Mouse (Mus musculus) myocyte (in vitro differentiated cells): ENCODE data around the gene Atl3. TPM values are rescaled to one million over a fixed set of nuclear protein-coding genes. Genes with fewer than 3 reads are reported as not detected.

Experiments
- H3K27me3 ChIP-seq: one replicate; pipeline ENCODE4 v1.6.1; 2011; ENCODE audit not compliant: control insufficient read depth, insufficient read depth, insufficient read length
- H3K36me3 ChIP-seq: one replicate; pipeline ENCODE4 v1.6.1; 2011; ENCODE audit not compliant: control insufficient read depth, insufficient read depth
- H3K4me2 ChIP-seq: one replicate; pipeline ENCODE4 v1.6.1; 2011; ENCODE audit warnings: low read depth, control low read depth
- H3K4me3 ChIP-seq: one replicate; pipeline ENCODE4 v1.5.1; 2011; ENCODE audit warnings: mild to moderate bottlenecking, control low read depth, moderate library complexity
- H3K79me2 ChIP-seq: one replicate; pipeline ENCODE4 v1.6.1; 2011; ENCODE audit not compliant: control insufficient read depth, insufficient read depth
- H3ac ChIP-seq: one replicate; pipeline ENCODE4 v1.6.1; 2011; ENCODE audit not compliant: control insufficient read depth, insufficient read length
- CEBPB ChIP-seq: IDR thresholded peaks from 2 replicates; pipeline ENCODE4 v1.6.1; 2011; ENCODE audit warnings: mild to moderate bottlenecking, moderate library complexity; ENCODE audit not compliant: poor library complexity, insufficient read depth, severe bottlenecking
- E2F4 ChIP-seq: IDR thresholded peaks from one replicate; pipeline ENCODE4 v1.6.1; 2011; ENCODE audit warnings: mild to moderate bottlenecking, control low read depth, moderate library complexity; ENCODE audit not compliant: insufficient read depth
- MAX ChIP-seq: IDR thresholded peaks from one replicate; pipeline ENCODE4 v1.6.1; 2011; ENCODE audit warnings: low read depth, mild to moderate bottlenecking, control low read depth
- MYOD1 ChIP-seq, 3 experiments: IDR thresholded peaks; one replicate each; pipeline ENCODE4 v1.6.1; 2011; ENCODE audit warnings: control low read depth in 2 of 3, low read depth in 2 of 3, mild to moderate bottlenecking in 2 of 3, moderate library complexity in 1 of 3; ENCODE audit not compliant: insufficient read length in 2 of 3, control insufficient read depth in 1 of 3
- MYOG ChIP-seq, 3 experiments: IDR thresholded peaks; one replicate each; pipeline ENCODE4 v1.6.1; 2011; ENCODE audit warnings: control low read depth in 2 of 3, low read depth in 2 of 3, mild to moderate bottlenecking in 2 of 3; ENCODE audit not compliant: insufficient read length in 2 of 3, control insufficient read depth in 1 of 3, insufficient read depth in 1 of 3
- POLR2A ChIP-seq: IDR thresholded peaks from one replicate; pipeline ENCODE4 v1.6.1; 2011; ENCODE audit warnings: low read depth, mild to moderate bottlenecking, control low read depth, moderate library complexity; ENCODE audit not compliant: insufficient read length
- POLR2AphosphoS2 ChIP-seq: IDR thresholded peaks from one replicate; pipeline ENCODE4 v1.6.1; 2011; ENCODE audit warnings: low read depth, control low read depth; ENCODE audit not compliant: insufficient read length
- REST ChIP-seq: IDR thresholded peaks from one replicate; pipeline ENCODE4 v1.6.1; 2011; ENCODE audit warnings: mild to moderate bottlenecking, control low read depth, moderate library complexity; ENCODE audit not compliant: insufficient read depth, insufficient read length
- SRF ChIP-seq: IDR thresholded peaks from one replicate; pipeline ENCODE4 v1.6.1; 2011; ENCODE audit warnings: low read depth; ENCODE audit not compliant: control insufficient read depth, insufficient read length
- TCF12 ChIP-seq: IDR thresholded peaks from one replicate; pipeline ENCODE4 v1.6.1; 2011; ENCODE audit warnings: mild to moderate bottlenecking, control low read depth; ENCODE audit not compliant: poor library complexity, insufficient read depth, severe bottlenecking
- TCF3 ChIP-seq: IDR thresholded peaks from one replicate; pipeline ENCODE4 v1.6.1; 2011; ENCODE audit warnings: low read depth, control low read depth; ENCODE audit not compliant: insufficient read length
- USF1 ChIP-seq: IDR thresholded peaks from one replicate; pipeline ENCODE4 v1.6.1; 2011; ENCODE audit warnings: low read depth, mild to moderate bottlenecking, control low read depth, moderate library complexity
- polyA plus RNA-seq: library from polyadenylated mRNA; unstranded; fragments of >200 nt; fragmentation: generic; extraction: Trizol; gene quantifications from one replicate; pipeline ENCODE4 v1.2.1, GENCODE M21; 2012; ENCODE audit warnings: missing spikeins

Gene Atl3
- polyA plus RNA-seq, 1 experiment, result 14.4 TPM

DNA sequence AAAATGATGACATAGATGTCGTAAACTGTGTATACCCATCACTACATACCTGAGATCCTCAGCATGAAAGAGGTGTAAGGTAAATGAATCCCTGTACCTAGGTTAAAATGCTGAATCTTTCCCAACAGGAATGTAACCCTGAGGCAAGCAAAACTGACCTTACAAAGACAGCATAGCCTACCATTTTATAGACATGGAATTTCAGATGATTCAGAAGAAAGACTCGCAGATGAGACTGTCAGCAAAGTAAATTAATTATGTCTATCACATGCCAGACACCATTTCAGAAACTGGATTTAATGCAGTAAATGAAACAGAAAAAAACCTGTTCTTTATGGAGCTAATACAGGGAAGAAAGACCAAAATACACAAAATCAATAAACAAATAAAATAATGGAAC is 34.5 kb upstream of the Atl3 start:
- H3K36me3 ChIP-seq, result no peaks in the 10 kb centered on the region
- peaks cover 75% of the 10 kb centered on the region for H3K79me2 ChIP-seq
- H3K27me3 ChIP-seq, result no peaks in the 10 kb centered on the region
- no peak for TF ChIP-seq MYOD1 (IDR thresholded peaks at IDR 0.05; ENCODE audit: control insufficient read depth in 1 of 3, insufficient read length in 2 of 3, low read depth in 2 of 3)
- TF ChIP-seq POLR2A, result no peak
- no peak for TF ChIP-seq TCF12
- TF ChIP-seq CEBPB, result no peak
- no peak for TF ChIP-seq USF1
- no peak for TF ChIP-seq MAX
- TF ChIP-seq MYOG (IDR thresholded peaks at IDR 0.05; ENCODE audit: control insufficient read depth in 1 of 3, insufficient read depth in 1 of 3, insufficient read length in 2 of 3, low read depth in 2 of 3), result no peak
- H3K4me3 ChIP-seq, result no peak overlapping the region
- no peak overlapping the region for H3ac ChIP-seq
- no peak overlapping the region for H3K4me2 ChIP-seq

DNA sequence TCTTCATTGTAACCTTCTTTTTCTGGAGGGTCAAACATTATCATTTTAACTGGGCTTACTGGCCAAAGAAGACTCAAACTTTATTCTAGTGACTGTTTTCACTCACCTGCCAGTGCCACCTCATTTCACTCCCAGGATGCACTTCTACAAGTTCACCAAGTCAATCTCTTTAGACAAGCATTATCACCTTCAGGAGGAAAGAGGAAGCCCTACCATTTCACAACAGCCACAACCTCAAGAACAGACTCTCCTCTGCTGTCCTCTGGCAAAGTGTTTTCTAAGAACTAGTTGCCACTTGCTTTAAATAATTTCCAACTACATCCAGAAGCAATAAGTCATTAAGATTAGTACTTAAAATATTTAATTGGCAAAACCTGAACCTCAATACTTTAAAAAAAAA is 25.9 kb upstream of the Atl3 start:
- H3K4me2 ChIP-seq, result no peak overlapping the region
- TF ChIP-seq MYOG (IDR thresholded peaks at IDR 0.05; ENCODE audit: control insufficient read depth in 1 of 3, insufficient read depth in 1 of 3, insufficient read length in 2 of 3, low read depth in 2 of 3) (no peak), MYOD1 (IDR thresholded peaks at IDR 0.05; ENCODE audit: control insufficient read depth in 1 of 3, insufficient read length in 2 of 3, low read depth in 2 of 3) (no peak), POLR2A (no peak), E2F4 (no peak), POLR2AphosphoS2 (no peak), TCF12 (no peak), TCF3 (no peak), USF1 (no peak), SRF (no peak), REST (no peak), CEBPB (no peak), MAX (no peak)
- no peak overlapping the region for H3K4me3 ChIP-seq
- H3K79me2 ChIP-seq, result peaks cover 85% of the 10 kb centered on the region
- no peak overlapping the region for H3ac ChIP-seq
- peaks cover 24% of the 10 kb centered on the region for H3K36me3 ChIP-seq
- no peaks in the 10 kb centered on the region for H3K27me3 ChIP-seq

DNA sequence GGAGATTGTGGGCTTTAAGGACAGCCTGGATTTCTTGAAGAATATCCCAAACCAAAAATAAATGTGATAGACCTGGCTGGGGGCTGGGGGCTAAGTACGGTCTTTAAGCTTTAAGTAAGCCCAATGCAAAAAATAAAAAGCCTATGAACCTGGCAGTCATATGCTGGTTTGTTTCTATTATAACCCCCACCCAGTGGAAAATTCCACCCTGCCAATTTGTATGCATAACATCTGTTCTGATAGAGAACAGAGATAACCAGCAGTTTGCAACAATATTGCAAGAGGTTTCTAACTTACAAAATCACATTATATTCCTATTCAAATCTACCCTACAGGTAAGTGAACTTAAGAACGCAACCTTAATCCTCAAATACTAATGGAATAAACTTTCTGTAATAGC is 23.2 kb upstream of the Atl3 start:
- peaks cover 25% of the 10 kb centered on the region for H3K36me3 ChIP-seq
- H3ac ChIP-seq, result no peak overlapping the region
- H3K4me2 ChIP-seq, result no peak overlapping the region
- H3K27me3 ChIP-seq, result no peaks in the 10 kb centered on the region
- H3K79me2 ChIP-seq, result peaks cover 89% of the 10 kb centered on the region
- H3K4me3 ChIP-seq, result no peak overlapping the region
- no peak for TF ChIP-seq POLR2AphosphoS2
- TF ChIP-seq REST, result no peak
- no peak for TF ChIP-seq USF1
- TF ChIP-seq CEBPB, result no peak
- no peak for TF ChIP-seq TCF3
- TF ChIP-seq POLR2A, result no peak
- no peak for TF ChIP-seq E2F4
- TF ChIP-seq MYOG (IDR thresholded peaks at IDR 0.05; ENCODE audit: control insufficient read depth in 1 of 3, insufficient read depth in 1 of 3, insufficient read length in 2 of 3, low read depth in 2 of 3), result no peak
- no peak for TF ChIP-seq SRF
- TF ChIP-seq TCF12, result no peak
- no peak for TF ChIP-seq MYOD1 (IDR thresholded peaks at IDR 0.05; ENCODE audit: control insufficient read depth in 1 of 3, insufficient read length in 2 of 3, low read depth in 2 of 3)
- no peak for TF ChIP-seq MAX

DNA sequence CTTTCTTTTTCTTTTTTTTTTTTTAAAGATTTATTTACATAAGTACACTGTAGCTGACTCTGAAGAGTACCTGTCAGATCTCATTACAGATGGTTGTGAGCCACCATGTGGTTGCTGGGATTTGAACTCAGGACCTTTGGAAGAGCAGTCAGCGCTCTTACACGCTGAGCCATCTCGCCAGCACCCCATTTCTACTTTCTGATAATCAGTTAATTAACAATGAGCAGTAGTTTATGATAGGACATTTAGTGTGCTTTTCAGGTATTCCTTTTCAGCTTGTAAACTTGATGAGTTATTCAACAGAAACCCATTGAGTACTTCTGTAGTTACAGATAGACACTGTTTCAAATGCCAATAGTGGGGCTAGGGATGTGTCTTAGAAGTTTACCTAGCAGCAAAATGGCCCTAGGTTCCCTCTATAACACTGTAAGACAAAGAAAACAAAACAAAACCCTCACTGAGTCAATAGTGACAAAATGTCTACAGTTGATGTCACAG is 14.0 kb upstream of the Atl3 start:
- no peak for TF ChIP-seq MAX
- TF ChIP-seq MYOG (IDR thresholded peaks at IDR 0.05; ENCODE audit: control insufficient read depth in 1 of 3, insufficient read depth in 1 of 3, insufficient read length in 2 of 3, low read depth in 2 of 3), result no peak
- TF ChIP-seq TCF3, result no peak
- TF ChIP-seq USF1, result no peak
- TF ChIP-seq E2F4, result no peak
- TF ChIP-seq MYOD1 (IDR thresholded peaks at IDR 0.05; ENCODE audit: control insufficient read depth in 1 of 3, insufficient read length in 2 of 3, low read depth in 2 of 3), result no peak
- no peak for TF ChIP-seq CEBPB
- no peak for TF ChIP-seq SRF
- no peak for TF ChIP-seq TCF12
- TF ChIP-seq REST, result no peak
- TF ChIP-seq POLR2A, result no peak
- no peaks in the 10 kb centered on the region for H3K27me3 ChIP-seq
- H3K4me2 ChIP-seq, result no peak overlapping the region
- no peaks in the 10 kb centered on the region for H3K36me3 ChIP-seq
- no peak overlapping the region for H3K4me3 ChIP-seq
- H3ac ChIP-seq, result no peak overlapping the region
- H3K79me2 ChIP-seq, result peaks cover 76% of the 10 kb centered on the region
